Mouse (Mus musculus): Measurements from ENCODE around the gene Shisa2. TPM values are rescaled to one million over a fixed set of nuclear protein-coding genes. Genes with fewer than 3 reads are reported as not detected.

Shisa2 gene
- 33.9 and 36.5 TPM in 2 replicates for polyA plus RNA-seq (2014; fragmentation: Nextera tagmentation; extraction: Ambion mirVana)

DNA sequence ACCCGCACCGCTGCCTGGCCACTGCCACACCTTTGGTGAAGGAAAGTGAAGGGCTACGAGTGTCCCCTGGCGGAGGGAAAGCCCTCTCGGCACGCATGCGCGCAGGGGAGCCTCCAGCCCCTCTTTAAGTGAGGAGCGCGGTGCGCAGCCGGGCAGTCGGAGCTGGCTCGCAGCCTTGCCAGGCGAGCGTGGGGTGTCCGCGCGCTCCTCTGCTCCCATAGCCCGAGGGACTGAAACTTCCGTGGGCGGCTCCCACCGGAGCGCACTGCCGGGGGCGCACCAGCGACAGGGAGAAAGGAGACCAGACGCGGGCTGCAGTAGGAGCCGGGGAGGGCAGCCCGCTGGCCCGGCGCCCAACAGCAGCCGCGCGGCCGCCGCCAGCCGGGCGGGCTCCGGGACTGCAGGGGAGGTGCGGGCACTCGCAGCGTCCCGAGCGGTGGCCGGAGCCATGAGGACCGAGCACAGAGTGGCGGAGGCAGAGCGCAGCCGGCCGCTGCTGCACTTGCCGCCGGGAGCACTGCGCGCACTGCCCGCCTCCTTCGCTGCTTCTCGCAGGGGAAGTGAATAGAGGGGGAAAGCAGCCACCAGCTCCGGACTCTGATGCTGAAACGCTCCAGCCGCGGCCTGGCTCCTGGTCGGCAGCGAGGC, at the start of gene Shisa2:
Gene Shisa2, plus strand, starts transcription at position 151 of the 648 bp plus-strand sequence.
- 0% methylated on average over 33 of the region's 65 CpGs for WGBS
- peak; percentile 90 for ATAC-seq (ENCODE audit: low read depth)
- Histone ChIP-seq H3K36me3 (ENCODE audit: control insufficient read depth, insufficient read depth, low read length) (peaks cover 8% of the 10 kb centered on the region; the same call in 1 of the 2 replicates), H3K27ac (replicated peaks; ENCODE audit: low read depth, low read length) (peak within 1 kb of the TSS; percentile 74), H3K27me3 (replicated peaks; ENCODE audit: control insufficient read depth, insufficient read depth, low read length) (peaks cover 16% of the 10 kb centered on the region; the same call in 1 of the 2 replicates), H3K9me3 (ENCODE audit: control insufficient read depth, low read length) (no peaks in the 10 kb centered on the region), H3K4me1 (ENCODE audit: control insufficient read depth, insufficient read depth, low read length) (no peaks in the 10 kb centered on the region), H3K9ac (ENCODE audit: low read depth, low read length) (peak within 1 kb of the TSS; percentile 70), H3K4me2 (ENCODE audit: low read depth, low read length) (peak within 1 kb of the TSS; percentile 77), H3K4me3 (ENCODE audit: low read depth, low read length) (peak within 1 kb of the TSS; percentile 67)
- DNase-seq (ENCODE audit: low spot score) = peak; percentile 94

DNA sequence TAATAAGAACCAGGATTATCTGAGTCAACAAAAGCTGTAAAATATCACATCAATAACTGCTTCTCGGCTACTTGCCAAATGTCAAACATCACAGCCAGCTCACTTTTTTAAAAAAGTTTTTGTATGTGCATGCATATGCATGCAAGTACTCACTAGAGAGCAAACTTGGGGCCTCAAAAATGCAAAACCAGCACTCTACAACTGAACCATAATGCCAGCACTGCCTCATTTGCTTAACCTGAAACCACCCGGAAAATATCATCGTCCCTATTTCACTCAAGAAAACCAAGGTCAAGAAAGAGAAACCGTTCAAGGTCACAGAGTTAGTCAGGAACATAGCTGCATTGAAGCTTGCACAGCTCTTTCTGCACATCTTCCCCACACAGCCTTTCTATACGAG, 48.7 kb upstream of the Shisa2 start:
- H3K36me3 ChIP-seq (ENCODE audit: control insufficient read depth, insufficient read depth, low read length) = peaks cover 42% of the 10 kb centered on the region
- WGBS = 82% methylated on average over 5 of the region's 5 CpGs
- ATAC-seq (ENCODE audit: low read depth) = no peak
- H3K27ac ChIP-seq (replicated peaks; ENCODE audit: low read depth, low read length) = no peak overlapping the region
- H3K4me2 ChIP-seq (ENCODE audit: low read depth, low read length) = no peak overlapping the region
- H3K4me1 ChIP-seq (ENCODE audit: control insufficient read depth, insufficient read depth, low read length) = no peaks in the 10 kb centered on the region
- no peak overlapping the region for H3K4me3 ChIP-seq (ENCODE audit: low read depth, low read length)
- no peak for DNase-seq (ENCODE audit: low spot score)
- no peaks in the 10 kb centered on the region for H3K9me3 ChIP-seq (ENCODE audit: control insufficient read depth, low read length)
- H3K27me3 ChIP-seq (replicated peaks; ENCODE audit: control insufficient read depth, insufficient read depth, low read length) = no peaks in the 10 kb centered on the region
- no peak overlapping the region for H3K9ac ChIP-seq (ENCODE audit: low read depth, low read length)

- H3K27ac ChIP-seq (replicated peaks; ENCODE audit: low read depth, low read length) = no peak overlapping the region
- WGBS = 81% methylated on average over 1 of the region's 1 CpGs
- no peak for DNase-seq (ENCODE audit: low spot score)
- no peaks in the 10 kb centered on the region for H3K9me3 ChIP-seq (ENCODE audit: control insufficient read depth, low read length)
- H3K27me3 ChIP-seq (replicated peaks; ENCODE audit: control insufficient read depth, insufficient read depth, low read length) = no peaks in the 10 kb centered on the region
- no peak overlapping the region for H3K4me3 ChIP-seq (ENCODE audit: low read depth, low read length)
- H3K4me1 ChIP-seq (ENCODE audit: control insufficient read depth, insufficient read depth, low read length) = no peaks in the 10 kb centered on the region
- no peak overlapping the region for H3K9ac ChIP-seq (ENCODE audit: low read depth, low read length)
- no peak overlapping the region for H3K4me2 ChIP-seq (ENCODE audit: low read depth, low read length)
- ATAC-seq (ENCODE audit: low read depth) = no peak
- peaks cover 66% of the 10 kb centered on the region for H3K36me3 ChIP-seq (ENCODE audit: control insufficient read depth, insufficient read depth, low read length)
Measured at GRCm38 (mm10) chr14:59590614-59591013, 34.5 kb upstream of the Shisa2 start.

- Histone ChIP-seq H3K36me3 (ENCODE audit: control insufficient read depth, insufficient read depth, low read length) (peaks cover 53% of the 10 kb centered on the region), H3K27ac (replicated peaks; ENCODE audit: low read depth, low read length) (no peak overlapping the region)
- 70% methylated on average over 8 of the region's 8 CpGs for WGBS
Measured at GRCm38 (mm10) chr14:59591901-59592300, 33.2 kb upstream of the Shisa2 start.

GRCm38 (mm10) chr14:59592593-59592992, 32.5 kb upstream of the Shisa2 start:
- DNase-seq (ENCODE audit: low spot score) (no peak), ATAC-seq (ENCODE audit: low read depth) (no peak)
- H3K36me3 ChIP-seq (ENCODE audit: control insufficient read depth, insufficient read depth, low read length) = peaks cover 52% of the 10 kb centered on the region
- 95% methylated on average over 3 of the region's 3 CpGs for WGBS
- no peak overlapping the region for H3K4me3 ChIP-seq (ENCODE audit: low read depth, low read length)
- no peak overlapping the region for H3K9ac ChIP-seq (ENCODE audit: low read depth, low read length)
- H3K4me1 ChIP-seq (ENCODE audit: control insufficient read depth, insufficient read depth, low read length) = peaks cover 7% of the 10 kb centered on the region
- H3K27ac ChIP-seq (replicated peaks; ENCODE audit: low read depth, low read length) = no peak overlapping the region
- no peak overlapping the region for H3K4me2 ChIP-seq (ENCODE audit: low read depth, low read length)
- H3K27me3 ChIP-seq (replicated peaks; ENCODE audit: control insufficient read depth, insufficient read depth, low read length) = no peaks in the 10 kb centered on the region
- H3K9me3 ChIP-seq (ENCODE audit: control insufficient read depth, low read length) = no peaks in the 10 kb centered on the region

More at GRCm38 (mm10) chr14:59591901-59592300, 33.2 kb upstream of the Shisa2 start:
- ATAC-seq (ENCODE audit: low read depth) (no peak), DNase-seq (ENCODE audit: low spot score) (no peak)
- H3K27me3 ChIP-seq (replicated peaks; ENCODE audit: control insufficient read depth, insufficient read depth, low read length) = no peaks in the 10 kb centered on the region
- no peak overlapping the region for H3K4me3 ChIP-seq (ENCODE audit: low read depth, low read length)
- peaks cover 4% of the 10 kb centered on the region for H3K4me1 ChIP-seq (ENCODE audit: control insufficient read depth, insufficient read depth, low read length)
- H3K9me3 ChIP-seq (ENCODE audit: control insufficient read depth, low read length) = no peaks in the 10 kb centered on the region
- no peak overlapping the region for H3K4me2 ChIP-seq (ENCODE audit: low read depth, low read length)
- H3K9ac ChIP-seq (ENCODE audit: low read depth, low read length) = no peak overlapping the region

- no peak overlapping the region for H3K27ac ChIP-seq (replicated peaks; ENCODE audit: low read depth, low read length)
- H3K9me3 ChIP-seq (ENCODE audit: control insufficient read depth, low read length) = no peaks in the 10 kb centered on the region
- DNase-seq (ENCODE audit: low spot score) (no peak), ATAC-seq (ENCODE audit: low read depth) (no peak)
- H3K36me3 ChIP-seq (ENCODE audit: control insufficient read depth, insufficient read depth, low read length) = peaks cover 31% of the 10 kb centered on the region
- no peaks in the 10 kb centered on the region for H3K27me3 ChIP-seq (replicated peaks; ENCODE audit: control insufficient read depth, insufficient read depth, low read length)
- no peak overlapping the region for H3K4me3 ChIP-seq (ENCODE audit: low read depth, low read length)
- 94% methylated on average over 3 of the region's 3 CpGs for WGBS
- no peak overlapping the region for H3K4me2 ChIP-seq (ENCODE audit: low read depth, low read length)
- H3K9ac ChIP-seq (ENCODE audit: low read depth, low read length) = no peak overlapping the region
- H3K4me1 ChIP-seq (ENCODE audit: control insufficient read depth, insufficient read depth, low read length) = peaks cover 9% of the 10 kb centered on the region
Measured at GRCm38 (mm10) chr14:59594988-59595387, 30.1 kb upstream of the Shisa2 start.

DNA sequence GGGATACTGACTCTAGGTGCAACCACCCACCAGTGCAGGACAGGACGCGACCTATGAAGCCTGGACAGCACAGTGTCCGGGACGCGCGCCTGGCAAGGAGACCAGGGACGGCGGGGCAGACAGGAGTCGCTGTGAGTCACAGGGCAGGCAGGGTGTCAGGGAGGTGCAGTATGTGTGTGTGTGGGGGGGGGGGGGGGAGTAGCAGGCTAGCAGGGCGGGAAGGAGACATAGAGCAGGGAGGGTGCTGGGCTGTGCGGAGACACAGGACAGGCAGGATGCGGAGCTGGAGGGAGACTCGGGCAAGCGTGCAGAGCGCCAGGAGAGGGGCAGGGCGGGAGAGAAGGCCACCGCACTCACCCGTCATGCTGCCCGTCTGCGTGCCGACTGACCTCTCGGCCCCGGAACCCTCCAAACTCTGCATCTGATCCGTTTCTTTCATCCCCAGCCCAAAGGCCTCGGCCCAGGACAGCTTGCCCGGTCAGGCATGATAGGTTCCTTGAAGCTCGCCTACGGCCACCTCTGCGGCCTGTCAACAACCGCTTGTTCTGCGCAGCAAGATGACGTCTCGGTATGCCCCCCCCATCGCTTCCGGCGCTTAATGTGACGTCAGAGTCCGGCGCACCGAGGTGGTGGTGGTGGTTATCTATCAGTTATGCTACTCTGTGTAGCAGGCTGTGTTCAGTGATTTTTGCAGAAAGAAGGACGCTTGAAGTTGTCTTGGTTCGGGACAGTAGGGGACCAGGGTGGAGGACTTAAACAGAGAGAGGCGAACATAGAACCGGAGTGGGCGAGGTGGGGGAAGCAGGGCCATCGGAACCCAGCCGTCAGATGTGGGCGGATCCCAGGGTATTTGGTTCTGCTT, 27.5 kb upstream of the Shisa2 start, which contains the start of gene Cdadc1:
Gene Cdadc1, minus strand, starts transcription at position 562 of the 862 bp plus-strand sequence.
- peak within 1 kb of the TSS; percentile 81 for H3K4me2 ChIP-seq (ENCODE audit: low read depth, low read length)
- H3K4me3 ChIP-seq (ENCODE audit: low read depth, low read length) = peak within 1 kb of the TSS; percentile 89
- ATAC-seq (ENCODE audit: low read depth) = peak; percentile 94
- DNase-seq (ENCODE audit: low spot score) = peak; percentile 83
- peaks cover 18% of the 10 kb centered on the region for H3K36me3 ChIP-seq (ENCODE audit: control insufficient read depth, insufficient read depth, low read length)
- H3K27ac ChIP-seq (replicated peaks; ENCODE audit: low read depth, low read length) = peak within 1 kb of the TSS; percentile 71
- no peaks in the 10 kb centered on the region for H3K27me3 ChIP-seq (replicated peaks; ENCODE audit: control insufficient read depth, insufficient read depth, low read length)
- H3K9me3 ChIP-seq (ENCODE audit: control insufficient read depth, low read length) = no peaks in the 10 kb centered on the region
- peaks cover 9% of the 10 kb centered on the region for H3K4me1 ChIP-seq (ENCODE audit: control insufficient read depth, insufficient read depth, low read length)
- WGBS = under 1% methylated on average over 39 of the region's 48 CpGs
- peak within 1 kb of the TSS; percentile 92 for H3K9ac ChIP-seq (ENCODE audit: low read depth, low read length)

DNA sequence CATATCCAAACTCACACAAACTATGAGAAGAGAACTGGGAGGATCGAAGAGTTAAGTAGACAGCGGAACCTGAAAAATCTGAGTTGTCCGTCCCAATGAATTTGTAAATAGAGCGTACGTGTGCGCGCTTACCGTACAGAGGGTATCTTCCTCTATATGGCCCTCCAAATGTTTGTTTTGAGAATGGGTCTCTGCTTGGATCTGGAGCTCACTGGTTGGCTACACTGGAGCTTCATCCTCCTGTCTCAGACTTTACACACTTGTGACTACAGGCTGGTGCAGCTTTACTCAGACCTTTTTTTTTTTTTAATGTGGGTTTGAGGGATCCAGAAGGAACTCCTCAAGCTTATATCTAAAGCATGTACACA, 26.9 kb upstream of the Shisa2 start:
- Histone ChIP-seq H3K4me2 (ENCODE audit: low read depth, low read length) (peak overlapping the region; percentile 81), H3K4me1 (ENCODE audit: control insufficient read depth, insufficient read depth, low read length) (peaks cover 9% of the 10 kb centered on the region), H3K27me3 (replicated peaks; ENCODE audit: control insufficient read depth, insufficient read depth, low read length) (no peaks in the 10 kb centered on the region), H3K4me3 (ENCODE audit: low read depth, low read length) (peak overlapping the region; percentile 89), H3K9ac (ENCODE audit: low read depth, low read length) (peak overlapping the region; percentile 92), H3K36me3 (ENCODE audit: control insufficient read depth, insufficient read depth, low read length) (peaks cover 12% of the 10 kb centered on the region), H3K27ac (replicated peaks; ENCODE audit: low read depth, low read length) (peak overlapping the region; percentile 71), H3K9me3 (ENCODE audit: control insufficient read depth, low read length) (no peaks in the 10 kb centered on the region)
- peak; percentile 17 for ATAC-seq (ENCODE audit: low read depth)
- 2% methylated on average over 8 of the region's 8 CpGs for WGBS
- no peak for DNase-seq (ENCODE audit: low spot score)

Measured in embryonic facial prominence, embryonic 14.5 days (tissue).